Mouse (Mus musculus): ENCODE measurements around the gene Rpl23a. TPM values are rescaled to one million over a fixed set of nuclear protein-coding genes. Genes with fewer than 3 reads are reported as not detected.

Gene Rpl23a
- 3,317 TPM for total RNA-seq (2023)

GRCm38 (mm10) chr11:78182961-78183844, at the start of gene Rpl23a:
Rpl23a (minus strand) TSS chr11:78183584.

GRCm38 (mm10) chr11:78193113-78193512, 9.7 kb upstream of the Rpl23a start, which contains the start of gene Proca1:
Proca1 (plus strand) TSS chr11:78193392.

GRCm38 (mm10) chr11:78188331-78189233, 5.2 kb upstream of the Rpl23a start, which contains the start of gene Rab34:
Rab34 (plus strand) TSS chr11:78188430.

GRCm38 (mm10) chr11:78176402-78176862, 7.0 kb downstream of the Rpl23a start, which contains the start of the genes Nek8 and Tlcd1:
Nek8 (minus strand) TSS chr11:78176675.
Tlcd1 (plus strand) TSS chr11:78176711.

DNA sequence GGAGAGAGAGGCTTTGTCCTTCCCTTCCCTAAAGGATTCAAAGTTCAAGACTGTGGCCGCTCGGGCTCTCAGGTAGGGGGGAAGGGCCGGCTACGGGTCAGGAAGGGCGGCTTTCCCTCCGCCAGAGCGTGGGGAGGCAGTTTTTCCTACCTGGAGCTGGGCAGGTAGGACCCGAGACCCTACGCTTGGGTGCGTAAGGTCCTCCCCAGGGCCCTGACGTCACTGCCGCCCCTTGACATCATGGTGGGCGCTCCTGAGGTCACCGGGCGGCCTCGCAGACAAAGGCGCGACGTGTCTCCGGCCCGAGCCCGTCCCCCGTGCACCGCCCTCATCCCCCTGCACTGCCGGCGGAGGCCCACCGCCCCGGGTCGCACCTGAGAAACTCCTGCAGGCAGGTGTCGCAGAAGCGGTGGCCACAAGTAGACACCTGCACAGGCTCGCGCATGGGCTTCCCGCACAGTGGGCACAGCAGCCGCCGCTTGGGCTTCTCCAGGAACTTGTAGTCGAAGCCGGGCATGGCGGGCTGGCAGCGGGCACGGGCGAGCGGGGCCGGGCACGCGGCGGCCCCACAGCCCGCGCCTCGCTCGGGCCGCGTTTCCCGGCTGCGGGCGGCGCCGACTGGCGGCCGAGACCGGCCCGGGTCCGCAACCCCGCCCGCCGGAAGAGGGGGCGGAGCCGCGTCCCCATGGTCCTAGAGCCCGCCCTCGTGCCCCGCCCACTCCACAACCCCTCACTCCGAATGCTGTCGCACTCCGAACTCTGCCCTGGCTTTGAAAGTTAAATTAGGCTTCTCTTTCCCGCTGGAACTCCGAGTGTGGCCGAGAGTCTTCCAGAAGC, 18.2 kb downstream of the Rpl23a start, which contains the start of gene Traf4:
Gene Traf4, minus strand, starts transcription at position 666 of the 837 bp plus-strand sequence.

Other genes with a start within 250 kb of the Rpl23a start
- gene Phf12, start 200.8 kb downstream of the Rpl23a start, total RNA-seq (2023), result 133 TPM
- 6.0 TPM for gene Dhrs13, start 151.3 kb downstream of the Rpl23a start, total RNA-seq (2023)
- gene Flot2, start 145.7 kb downstream of the Rpl23a start, total RNA-seq (2023), result 30.3 TPM
- 27.6 TPM for gene Eral1, start 103.2 kb downstream of the Rpl23a start, total RNA-seq (2023)
- gene Fam222b, start 88.9 kb downstream of the Rpl23a start, total RNA-seq (2023), result 21.7 TPM
- 38.9 TPM for gene Traf4, start 18.0 kb downstream of the Rpl23a start, total RNA-seq (2023)
- 9.1 TPM for gene Nek8, start 6.9 kb downstream of the Rpl23a start, total RNA-seq (2023)
- 8.9 TPM for gene Tlcd1, start 6.9 kb downstream of the Rpl23a start, total RNA-seq (2023)
- gene Rab34, start 4.8 kb upstream of the Rpl23a start, total RNA-seq (2023), result 0.35 TPM
- not detected for gene Proca1, start 9.8 kb upstream of the Rpl23a start, total RNA-seq (2023)
- 41.2 TPM for gene Sdf2, start 62.2 kb upstream of the Rpl23a start, total RNA-seq (2023)
- 80.8 TPM for gene Supt6, start 62.4 kb upstream of the Rpl23a start, total RNA-seq (2023)
- gene 2610507B11Rik, start 78.2 kb upstream of the Rpl23a start, total RNA-seq (2023), result 107 TPM
- 1.7 TPM for gene BC030499, start 107.3 kb upstream of the Rpl23a start, total RNA-seq (2023)
- gene Spag5, start 117.9 kb upstream of the Rpl23a start, total RNA-seq (2023), result 1.7 TPM
- gene Aldoc, start 139.4 kb upstream of the Rpl23a start, total RNA-seq (2023), result 38.4 TPM
- 49.7 TPM for gene Pigs, start 144.8 kb upstream of the Rpl23a start, total RNA-seq (2023)
- gene Unc119, start 159.9 kb upstream of the Rpl23a start, total RNA-seq (2023), result 15.1 TPM
- not detected for gene Foxn1, start 203.0 kb upstream of the Rpl23a start, total RNA-seq (2023)
- not detected for gene Slc13a2, start 238.6 kb upstream of the Rpl23a start, total RNA-seq (2023)